Mouse (Mus musculus) heart, adult 2 months (tissue): ENCODE results near the gene Tmx2.

Experiments
- CTCF ChIP-seq: fragments of 200-600 bp; IDR thresholded peaks from 2 replicates; pipeline ENCODE4 v1.8.1; 2022; ENCODE audit warnings: antibody characterized with exemption, mild to moderate bottlenecking, moderate library complexity
- EP300 ChIP-seq: fragments of 200-500 bp; IDR thresholded peaks from 2 replicates; pipeline ENCODE4 v1.6.1; 2011; ENCODE audit warnings: low read depth, low read length, control low read depth; ENCODE audit not compliant: insufficient read depth
- POLR2A ChIP-seq: fragments of 200-500 bp; IDR thresholded peaks from 2 replicates; pipeline ENCODE4 v1.6.1; 2011; ENCODE audit warnings: mild to moderate bottlenecking, low read depth, low read length, control low read depth; ENCODE audit not compliant: insufficient read depth

- TF ChIP-seq POLR2A (peak; percentile 95), CTCF (no peak), EP300 (0 out of 2 replicates have a peak, but pooled peaks have one; percentile 9)
Observed at GRCm38 (mm10) chr2:84714811-84715561, 36.0 kb upstream of the Tmx2 start, which contains the start of gene Zdhhc5.
